Mouse (Mus musculus) liver, postnatal 0 days (tissue): Measurements from ENCODE around the gene Gm7247.

Experiments
- CTCF ChIP-seq: sonication (generic); IDR thresholded peaks from 2 replicates; pipeline ENCODE4 v1.5.1; 2016; ENCODE audit warnings: antibody characterized with exemption, low read depth
- EP300 ChIP-seq: IDR thresholded peaks from 2 replicates; pipeline ENCODE4 v1.6.1; 2016; ENCODE audit warnings: antibody characterized with exemption, low read depth, mild to moderate bottlenecking

DNA sequence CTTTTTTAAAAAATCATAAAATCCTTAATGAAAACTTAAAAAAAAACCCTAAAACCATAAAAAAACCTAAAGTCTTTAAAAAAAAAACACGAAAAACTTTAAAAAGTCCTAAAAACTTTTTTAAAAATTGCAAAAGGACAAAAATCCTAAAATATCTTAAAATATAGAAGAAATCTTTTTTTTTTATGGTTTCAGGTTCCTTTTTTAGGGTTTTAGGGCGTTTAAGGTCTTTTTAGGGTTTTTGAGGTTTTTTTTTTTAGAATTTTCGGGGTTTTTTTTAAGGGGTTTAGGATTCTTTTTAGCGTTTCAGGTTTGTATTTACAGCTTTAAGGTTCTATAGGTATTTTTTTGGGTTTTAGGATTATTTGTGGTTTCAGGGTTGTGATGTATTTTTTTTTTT lies 138.9 kb downstream of the Gm7247 start:
- TF ChIP-seq CTCF (no peak), EP300 (no peak)
